Mouse (Mus musculus): ENCODE results near the gene Barhl2. TPM values are rescaled to one million over a fixed set of nuclear protein-coding genes. Genes with fewer than 3 reads are reported as not detected.

Gene Barhl2
- total and polyA plus RNA-seq, 3 experiments = not detected

GRCm38 (mm10) chr5:106449720-106450425 lies 8.1 kb downstream of the Barhl2 start:
- H3K27me3 ChIP-seq (ENCODE audit: control insufficient read depth in 1 of 2, insufficient read depth in 2 of 2, low read length in 2 of 2) = no peaks in the 10 kb centered on the region
- H3K9me3 ChIP-seq (replicated peaks; ENCODE audit: insufficient read depth, low read length) = no peaks in the 10 kb centered on the region
- TF ChIP-seq RAD21 (IDR thresholded peaks at IDR 0.05; ENCODE audit: low read depth, low read length) (no peak), ZKSCAN1 (IDR thresholded peaks at IDR 0.05; ENCODE audit: low read depth, low read length) (no peak), ZMIZ1 (IDR thresholded peaks at IDR 0.05; ENCODE audit: low read depth, low read length) (no peak), CTCF (IDR thresholded peaks at IDR 0.05 in 2 of 3, conservative IDR thresholded peaks at IDR 0.05 in 1 of 3; ENCODE audit: control insufficient read depth in 1 of 3, insufficient read depth in 1 of 3, low read depth in 2 of 3, low read length in 3 of 3, poor library complexity in 1 of 3, severe bottlenecking in 1 of 3) (no peak), GATA1 (IDR thresholded peaks at IDR 0.05; ENCODE audit: low read depth, low read length) (no peak), USF1 (IDR thresholded peaks at IDR 0.05; ENCODE audit: low read depth, low read length) (no peak), RCOR1 (IDR thresholded peaks at IDR 0.05; ENCODE audit: low read depth, low read length) (no peak), POLR2AphosphoS2 (IDR thresholded peaks at IDR 0.05; ENCODE audit: low read length) (no peak), HCFC1 (IDR thresholded peaks at IDR 0.05; ENCODE audit: low read depth, low read length) (no peak), NELFE (IDR thresholded peaks at IDR 0.05; ENCODE audit: low read depth, low read length) (no peak), BHLHE40 (IDR thresholded peaks at IDR 0.05; ENCODE audit: borderline replicate concordance, low read depth, low read length) (no peak), CHD2 (IDR thresholded peaks at IDR 0.05; ENCODE audit: low read length) (no peak), GABPA (IDR thresholded peaks at IDR 0.05; ENCODE audit: low read depth, low read length) (no peak), MAZ (IDR thresholded peaks at IDR 0.05; ENCODE audit: low read depth, low read length) (no peak), POLR2AphosphoS5 (IDR thresholded peaks at IDR 0.05; ENCODE audit: borderline replicate concordance, low read depth, low read length) (no peak)

GRCm38 (mm10) chr5:106448798-106449125 lies 9.2 kb downstream of the Barhl2 start:
- H3K36me3 ChIP-seq (ENCODE audit: control insufficient read depth in 1 of 2, insufficient read depth in 2 of 2, low read length in 2 of 2) = no peaks in the 10 kb centered on the region
- no peaks in the 10 kb centered on the region for H3K9me3 ChIP-seq (replicated peaks; ENCODE audit: insufficient read depth, low read length)
- no peak overlapping the region for H3K27ac ChIP-seq (ENCODE audit: control insufficient read depth, low read depth, low read length)
- no peaks in the 10 kb centered on the region for H3K4me1 ChIP-seq (ENCODE audit: control insufficient read depth in 1 of 2, insufficient read depth in 2 of 2, low read length in 2 of 2)
- no peaks in the 10 kb centered on the region for H3K79me2 ChIP-seq (ENCODE audit: control insufficient read depth, insufficient read depth, low read length, poor library complexity)
- no peak overlapping the region for H3K9ac ChIP-seq (ENCODE audit: control insufficient read depth, low read depth, low read length, poor library complexity, severe bottlenecking)
- no peak overlapping the region for H3K4me3 ChIP-seq (ENCODE audit: control insufficient read depth in 1 of 2, insufficient read depth in 1 of 2, low read depth in 2 of 2, low read length in 2 of 2)
- TF ChIP-seq ZMIZ1 (IDR thresholded peaks at IDR 0.05; ENCODE audit: low read depth, low read length) (no peak), MXI1 (IDR thresholded peaks at IDR 0.05; ENCODE audit: low read depth, low read length) (no peak), ZC3H11A (IDR thresholded peaks at IDR 0.05; ENCODE audit: low read depth, low read length) (no peak), MAZ (IDR thresholded peaks at IDR 0.05; ENCODE audit: low read depth, low read length) (no peak), POLR2A (IDR thresholded peaks at IDR 0.05; ENCODE audit: control insufficient read depth in 1 of 2, insufficient read depth in 1 of 2, low read depth in 1 of 2, low read length in 2 of 2, poor library complexity in 1 of 2) (no peak)
- no peaks in the 10 kb centered on the region for H3K27me3 ChIP-seq (ENCODE audit: control insufficient read depth in 1 of 2, insufficient read depth in 2 of 2, low read length in 2 of 2)
- DNase-seq (ENCODE audit: low read depth, low spot score) = peak; percentile 13

More at GRCm38 (mm10) chr5:106449720-106450425, 8.1 kb downstream of the Barhl2 start:
- Histone ChIP-seq H3K79me2 (ENCODE audit: control insufficient read depth, insufficient read depth, low read length, poor library complexity) (no peaks in the 10 kb centered on the region), H3K4me3 (ENCODE audit: control insufficient read depth in 1 of 2, insufficient read depth in 1 of 2, low read depth in 2 of 2, low read length in 2 of 2) (no peak overlapping the region), H3K27ac (ENCODE audit: control insufficient read depth, low read depth, low read length) (no peak overlapping the region), H3K9ac (ENCODE audit: control insufficient read depth, low read depth, low read length, poor library complexity, severe bottlenecking) (no peak overlapping the region), H3K36me3 (ENCODE audit: control insufficient read depth in 1 of 2, insufficient read depth in 2 of 2, low read length in 2 of 2) (no peaks in the 10 kb centered on the region), H3K4me1 (ENCODE audit: control insufficient read depth in 1 of 2, insufficient read depth in 2 of 2, low read length in 2 of 2) (no peaks in the 10 kb centered on the region)
- no peak for DNase-seq (ENCODE audit: low read depth, low spot score)

Measured in MEL (cell line).